Mouse (Mus musculus) midbrain, embryonic 11.5 days (tissue): ENCODE results near the gene S100a1. TPM values are rescaled to one million over a fixed set of nuclear protein-coding genes. Genes with fewer than 3 reads are reported as not detected.

Experiments used
- ATAC-seq: fragments of 200-750 bp; cut with Nextera tagmentation; 2 replicates; pipeline ENCODE4 v1.8.0; 2017; ENCODE audit warnings: moderate TSS enrichment, moderate library complexity; ENCODE audit not compliant: low FRiP score
- DNase-seq: peaks from one replicate; pipeline ENCODE4 v3.0.0; 2015; ENCODE audit warnings: low spot score; ENCODE audit errors: missing footprints
- H3K27ac ChIP-seq: fragments of 300-500 bp; sonication (generic); 2 replicates; pipeline ENCODE4 v1.5.1; 2014; ENCODE audit warnings: low read depth, low read length
- H3K27me3 ChIP-seq: fragments of 300-500 bp; sonication (generic); 2 replicates; pipeline ENCODE4 v1.6.1; 2014; ENCODE audit warnings: mild to moderate bottlenecking, low read length, moderate library complexity, mixed read lengths; ENCODE audit not compliant: control insufficient read depth, insufficient read depth
- H3K36me3 ChIP-seq: fragments of 300-500 bp; sonication (generic); 2 replicates; pipeline ENCODE4 v1.6.1; 2014; ENCODE audit warnings: mild to moderate bottlenecking, low read length, moderate library complexity, mixed read lengths; ENCODE audit not compliant: control insufficient read depth, insufficient read depth
- H3K4me1 ChIP-seq: fragments of 300-500 bp; sonication (generic); 2 replicates; pipeline ENCODE4 v1.6.1; 2014; ENCODE audit warnings: low read length; ENCODE audit not compliant: control insufficient read depth, insufficient read depth
- H3K4me2 ChIP-seq: fragments of 300-500 bp; sonication (generic); 2 replicates; pipeline ENCODE4 v1.6.1; 2014; ENCODE audit warnings: mild to moderate bottlenecking, moderate library complexity
- H3K4me3 ChIP-seq: fragments of 300-500 bp; sonication (generic); 2 replicates; pipeline ENCODE4 v1.5.1; 2014; ENCODE audit warnings: low read depth, low read length
- H3K9ac ChIP-seq: fragments of 300-500 bp; sonication (generic); 2 replicates; pipeline ENCODE4 v1.6.1; 2014; ENCODE audit warnings: low read length
- H3K9me3 ChIP-seq: fragments of 300-500 bp; sonication (generic); 2 replicates; pipeline ENCODE4 v1.6.1; 2016; ENCODE audit warnings: low read length; ENCODE audit not compliant: control insufficient read depth
- WGBS: fragments of 180-500 bp; shearing (Covaris S2); extraction: QIAGEN DNeasy Blood & Tissue Kit; methylation state at CpG from one replicate; pipeline ENCODE4 v1.1.7; 2014; 5-methylcytosine and 5-hydroxymethylcytosine counted together
- polyA plus RNA-seq: library from polyadenylated mRNA; unstranded; fragments of >200 nt; fragmentation: Nextera tagmentation; extraction: Ambion mirVana; gene quantifications from 2 replicates; pipeline ENCODE4 v1.2.1, GENCODE M21; 2014

Gene S100a1
- polyA plus RNA-seq, 1 experiment from 2014 or later: 6.9 TPM

DNA sequence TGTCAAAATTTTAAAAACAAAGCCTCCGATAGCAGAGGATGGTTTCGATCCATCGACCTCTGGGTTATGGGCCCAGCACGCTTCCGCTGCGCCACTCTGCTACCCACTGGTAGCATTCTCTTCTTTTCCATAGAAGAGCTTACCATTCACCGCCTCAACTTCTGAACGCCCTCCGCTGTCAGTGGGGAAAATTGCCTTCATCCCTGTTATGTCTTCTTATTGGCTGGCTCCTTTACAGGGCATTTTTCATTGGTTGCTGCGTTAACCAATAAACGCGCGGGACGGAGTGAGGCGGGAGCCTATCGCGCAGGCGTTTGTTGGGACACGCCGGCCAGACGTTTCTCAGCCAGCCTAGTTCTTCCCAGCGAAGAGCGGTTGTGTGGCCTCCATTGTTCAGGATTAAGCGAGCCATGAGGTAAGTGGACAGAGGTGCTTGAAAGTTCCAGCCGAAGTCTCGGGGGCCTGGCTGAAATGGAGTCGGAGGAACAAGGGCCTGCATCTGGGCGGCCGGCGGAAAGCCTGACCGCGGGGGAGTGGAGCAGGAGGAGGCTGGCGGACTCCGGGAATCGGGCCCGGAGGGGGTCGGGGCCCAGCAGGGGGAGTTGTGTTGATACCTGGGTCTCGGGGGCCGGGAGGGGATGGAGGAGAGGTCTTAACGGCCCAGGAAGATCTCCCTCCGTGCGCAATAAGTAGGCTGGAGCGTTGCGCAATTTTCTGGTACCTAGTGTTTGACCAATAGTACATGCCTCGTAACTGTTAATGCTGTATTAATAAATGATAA is 38.2 kb downstream of the S100a1 start, which contains the start of gene Ilf2:
TSS of gene Ilf2 (plus strand) at position 296 of the 781 bp plus-strand sequence.
- peak; percentile 100 for ATAC-seq
- under 1% methylated on average over 45 of the region's 45 CpGs for WGBS
- peak within 1 kb of the TSS; percentile 73 for H3K4me3 ChIP-seq
- peak within 1 kb of the TSS; percentile 69 for H3K4me2 ChIP-seq
- peak within 1 kb of the TSS; percentile 85 for H3K27ac ChIP-seq
- DNase-seq: peak; percentile 100
- peak within 1 kb of the TSS; percentile 90 for H3K9ac ChIP-seq
- no peaks in the 10 kb centered on the region for H3K9me3 ChIP-seq
- H3K36me3 ChIP-seq: peaks cover 16% of the 10 kb centered on the region
- H3K4me1 ChIP-seq: peaks cover 7% of the 10 kb centered on the region
- H3K27me3 ChIP-seq: no peaks in the 10 kb centered on the region

DNA sequence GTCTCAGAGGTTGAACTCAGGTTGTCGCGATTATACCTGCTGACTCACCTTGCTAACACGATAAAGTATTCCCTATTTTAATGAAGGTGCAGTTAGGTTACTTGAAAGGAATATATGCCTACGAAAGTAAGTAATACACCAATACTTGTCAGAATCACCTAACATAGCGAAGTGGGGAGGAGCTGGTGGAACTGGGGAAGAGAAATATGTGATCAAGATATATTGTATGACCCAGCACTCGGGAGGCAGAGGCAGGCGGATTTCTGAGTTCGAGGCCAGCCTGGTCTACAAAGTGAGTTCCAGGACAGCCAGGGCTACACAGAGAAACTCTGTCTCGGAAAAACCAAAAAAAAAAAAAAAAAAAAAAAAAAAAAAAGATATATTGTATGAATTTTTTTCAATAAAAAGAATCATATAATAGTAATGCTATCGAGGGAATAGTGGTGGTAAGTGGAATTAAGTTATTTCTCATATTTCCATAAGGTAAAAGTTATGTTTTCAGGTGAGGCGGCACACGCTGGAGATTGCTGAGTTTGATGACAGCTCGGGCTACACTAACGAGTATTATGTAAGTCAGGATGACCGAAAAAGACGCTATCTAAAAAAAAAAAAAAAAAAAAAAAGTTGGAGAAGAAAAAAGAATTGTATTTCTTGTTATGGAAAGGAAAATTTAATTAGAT is 38.9 kb downstream of the S100a1 start:
- H3K27me3 ChIP-seq: no peaks in the 10 kb centered on the region
- H3K4me3 ChIP-seq: peak overlapping the region; percentile 20; the same call in 1 of the 2 replicates
- H3K36me3 ChIP-seq: peaks cover 11% of the 10 kb centered on the region
- DNase-seq (no peak), ATAC-seq (peak; percentile 49)
- H3K27ac ChIP-seq: no peak overlapping the region
- no peak overlapping the region for H3K9ac ChIP-seq
- H3K9me3 ChIP-seq: no peaks in the 10 kb centered on the region
- WGBS: 43% methylated on average over 15 of the region's 16 CpGs
- peaks cover 7% of the 10 kb centered on the region for H3K4me1 ChIP-seq
- peak overlapping the region; percentile 32; the same call in 1 of the 2 replicates for H3K4me2 ChIP-seq

DNA sequence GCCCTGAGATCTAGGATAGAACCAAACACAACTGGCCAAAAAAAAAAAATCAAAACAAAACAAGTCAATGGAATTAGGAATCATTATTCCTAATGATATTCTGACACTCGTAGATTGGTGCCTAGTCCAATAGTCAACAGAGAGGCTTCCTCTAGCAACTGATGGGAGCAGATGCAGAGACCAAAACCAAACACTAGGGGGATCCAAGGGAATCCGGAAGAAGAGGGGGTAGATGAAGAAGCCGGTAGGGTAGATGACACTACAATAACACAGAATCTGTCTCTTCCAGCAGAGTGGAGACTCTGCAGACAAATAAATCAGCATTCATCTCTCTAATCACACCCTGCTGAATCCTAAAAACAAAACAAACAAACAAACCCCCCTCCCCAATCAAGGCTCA is 42.0 kb downstream of the S100a1 start:
- Histone ChIP-seq H3K4me1 (peaks cover 5% of the 10 kb centered on the region), H3K4me2 (no peak overlapping the region), H3K36me3 (no peaks in the 10 kb centered on the region), H3K27me3 (no peaks in the 10 kb centered on the region), H3K9ac (no peak overlapping the region), H3K9me3 (no peaks in the 10 kb centered on the region), H3K27ac (no peak overlapping the region), H3K4me3 (no peak overlapping the region)
- ATAC-seq: no peak
- DNase-seq: no peak
- 44% methylated on average over 3 of the region's 3 CpGs for WGBS

GRCm38 (mm10) chr3:90467618-90468300 is 46.4 kb downstream of the S100a1 start:
- peaks cover 36% of the 10 kb centered on the region for H3K27me3 ChIP-seq
- WGBS: 89% methylated on average over 10 of the region's 10 CpGs

DNA sequence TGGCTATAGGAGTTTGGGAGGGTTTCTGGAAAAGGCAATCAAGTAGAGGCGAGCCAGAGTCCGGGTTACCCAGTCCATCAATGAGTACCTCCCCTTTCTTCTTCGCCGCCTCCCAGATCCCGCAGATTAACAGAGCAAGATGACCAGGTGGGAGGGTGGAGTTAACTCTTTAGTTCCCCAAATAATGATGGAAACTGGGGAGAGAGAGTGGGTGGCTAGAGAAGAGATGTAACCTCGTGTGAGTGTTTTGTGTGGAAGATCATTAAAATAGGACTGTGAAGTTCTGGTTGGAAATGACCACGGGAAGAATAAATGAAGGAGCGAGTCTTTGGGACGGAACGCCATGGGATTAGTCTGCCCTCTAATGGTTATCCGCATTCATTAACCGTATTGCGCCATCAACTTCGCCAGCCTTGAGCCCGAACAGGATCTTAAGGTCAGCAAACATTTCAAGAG is 47.9 kb downstream of the S100a1 start:
- WGBS: under 1% methylated on average over 15 of the region's 15 CpGs
- DNase-seq: peak; percentile 96

More at GRCm38 (mm10) chr3:90467618-90468300, 46.4 kb downstream of the S100a1 start:
- ATAC-seq (no peak), DNase-seq (no peak)
- Histone ChIP-seq H3K4me2 (no peak overlapping the region), H3K9ac (no peak overlapping the region), H3K4me1 (peaks cover 12% of the 10 kb centered on the region; the same call in 1 of the 2 replicates), H3K9me3 (no peaks in the 10 kb centered on the region), H3K36me3 (no peaks in the 10 kb centered on the region), H3K4me3 (no peak overlapping the region), H3K27ac (no peak overlapping the region)

GRCm38 (mm10) chr3:90465686-90466310 is 48.4 kb downstream of the S100a1 start, which contains the start of gene Npr1:
TSS of gene Npr1 (minus strand) at chr3:90465866.
- peak; percentile 95 for DNase-seq
- H3K27me3 ChIP-seq: peaks cover 39% of the 10 kb centered on the region
- no peaks in the 10 kb centered on the region for H3K36me3 ChIP-seq
- peak within 1 kb of the TSS; percentile 28; the same call in 1 of the 2 replicates for H3K9ac ChIP-seq
- H3K27ac ChIP-seq: no peak within 1 kb of the TSS
- H3K4me3 ChIP-seq: peak within 1 kb of the TSS; percentile 43
- H3K9me3 ChIP-seq: no peaks in the 10 kb centered on the region
- peaks cover 12% of the 10 kb centered on the region; the same call in 1 of the 2 replicates for H3K4me1 ChIP-seq
- ATAC-seq: peak; percentile 71
- WGBS: under 1% methylated on average over 32 of the region's 49 CpGs
- peak within 1 kb of the TSS; percentile 56 for H3K4me2 ChIP-seq

More for the DNA sequence above, 47.9 kb downstream of the S100a1 start:
- Histone ChIP-seq H3K9me3 (no peaks in the 10 kb centered on the region), H3K4me3 (peak overlapping the region; percentile 43), H3K36me3 (no peaks in the 10 kb centered on the region), H3K4me2 (peak overlapping the region; percentile 56), H3K9ac (peak overlapping the region; percentile 28; the same call in 1 of the 2 replicates), H3K4me1 (peaks cover 12% of the 10 kb centered on the region; the same call in 1 of the 2 replicates), H3K27ac (no peak overlapping the region), H3K27me3 (peaks cover 39% of the 10 kb centered on the region)
- ATAC-seq: peak; percentile 65

- Histone ChIP-seq H3K27ac (no peak overlapping the region), H3K27me3 (peaks cover 39% of the 10 kb centered on the region), H3K4me1 (peaks cover 12% of the 10 kb centered on the region; the same call in 1 of the 2 replicates), H3K9me3 (no peaks in the 10 kb centered on the region), H3K4me3 (peak overlapping the region; percentile 43), H3K36me3 (no peaks in the 10 kb centered on the region), H3K9ac (peak overlapping the region; percentile 24; the same call in 1 of the 2 replicates), H3K4me2 (peak overlapping the region; percentile 56)
- ATAC-seq: peak; percentile 45
- WGBS: 2% methylated on average over 75 of the region's 75 CpGs
- peak; percentile 95 for DNase-seq
Observed at GRCm38 (mm10) chr3:90465081-90465685, 49.0 kb downstream of the S100a1 start.

DNA sequence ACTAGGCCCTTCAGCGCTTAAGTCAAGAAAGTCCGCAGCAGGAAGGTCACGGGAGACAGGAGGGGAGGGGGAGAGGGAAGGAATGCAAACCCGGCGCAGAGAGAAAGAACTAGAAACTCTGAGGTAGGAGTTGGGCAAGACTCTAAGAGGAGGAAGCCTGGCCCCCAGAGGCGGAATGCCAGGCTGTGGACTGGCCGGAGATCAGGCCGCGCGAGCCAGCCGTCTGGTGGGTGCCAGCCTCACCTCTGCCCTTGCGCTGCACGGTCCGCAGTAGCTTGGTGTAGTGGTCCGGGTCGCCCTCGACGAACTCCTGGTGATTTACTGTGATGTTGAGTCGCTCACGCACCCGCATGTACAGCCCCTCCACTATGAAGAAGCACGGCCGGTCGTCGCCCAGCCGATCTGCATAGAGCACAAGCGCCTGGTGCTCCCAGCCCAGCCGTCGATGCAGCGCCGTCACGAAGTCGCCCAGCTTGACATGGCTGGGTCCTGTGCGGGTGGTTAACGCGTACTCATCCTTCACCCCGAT is 49.6 kb downstream of the S100a1 start:
- Histone ChIP-seq H3K4me1 (peaks cover 12% of the 10 kb centered on the region; the same call in 1 of the 2 replicates), H3K9me3 (no peaks in the 10 kb centered on the region), H3K4me2 (peak overlapping the region; percentile 56), H3K36me3 (no peaks in the 10 kb centered on the region), H3K4me3 (peak overlapping the region; percentile 43), H3K9ac (no peak overlapping the region), H3K27me3 (peaks cover 39% of the 10 kb centered on the region), H3K27ac (no peak overlapping the region)
- ATAC-seq (peak; percentile 23; the same call in 1 of the 2 replicates), DNase-seq (peak; percentile 90)
- 9% methylated on average over 37 of the region's 37 CpGs for WGBS
